Mouse (Mus musculus): ENCODE data around the gene Tmub2.
A peak's percentile ranks its signal among the peaks of the same experiment; 100 is the strongest.

Gene Tmub2

DNA sequence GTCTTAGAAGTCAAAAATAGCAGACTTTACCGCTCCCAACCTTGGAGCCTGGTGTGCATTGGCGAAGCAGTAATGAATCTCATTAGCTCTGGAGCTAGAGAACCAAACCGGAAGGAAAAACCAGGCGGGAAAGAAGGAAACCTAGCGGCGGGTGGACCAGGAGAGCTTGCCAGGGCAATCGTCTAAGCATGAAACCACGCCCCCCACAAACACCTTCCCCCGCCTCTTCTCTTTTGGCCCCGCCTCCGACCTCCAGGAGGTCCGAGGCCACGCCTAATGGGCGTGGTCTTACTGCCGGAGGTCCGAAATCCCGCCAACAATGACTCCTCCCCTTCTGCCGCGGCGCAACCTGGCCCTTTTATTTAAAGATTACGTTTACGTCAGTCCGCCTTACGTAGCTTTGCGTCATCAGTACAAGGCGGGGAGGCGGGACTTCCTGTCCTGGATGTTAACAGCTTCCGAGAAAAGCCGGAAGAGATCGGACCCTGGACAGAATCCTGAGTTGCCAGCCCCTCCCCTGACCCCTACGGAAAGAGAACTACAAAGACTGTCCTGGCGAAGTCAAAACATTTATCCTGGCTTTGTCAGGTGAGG, at the start of gene Tmub2:
Gene Tmub2, plus strand, starts transcription at position 431 of the 594 bp plus-strand sequence.
- peak; percentile 96 to 97 for DNase-seq (ENCODE audit: low spot score in 2 of 2)

DNA sequence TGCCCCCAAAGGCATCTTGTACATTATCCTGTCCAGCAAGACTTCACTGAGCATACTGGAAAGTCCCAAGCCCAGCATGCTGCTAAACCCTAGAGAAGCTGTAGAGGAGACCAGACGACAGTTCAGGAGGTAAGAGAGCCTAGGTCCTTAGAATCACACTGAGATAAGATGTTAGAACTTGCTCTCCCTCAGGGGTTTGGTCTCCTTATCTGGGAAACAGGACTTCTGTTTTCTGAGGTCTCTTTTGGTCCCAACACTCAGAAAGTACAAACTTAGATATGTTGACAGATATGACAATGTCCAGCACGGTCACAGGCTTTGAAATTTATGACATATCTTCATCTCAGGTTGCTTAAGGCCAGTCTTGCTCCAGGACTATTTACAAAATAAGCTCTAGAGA, 48.7 kb upstream of the Tmub2 start:
- no peak for DNase-seq (ENCODE audit: low spot score in 2 of 2)

DNA sequence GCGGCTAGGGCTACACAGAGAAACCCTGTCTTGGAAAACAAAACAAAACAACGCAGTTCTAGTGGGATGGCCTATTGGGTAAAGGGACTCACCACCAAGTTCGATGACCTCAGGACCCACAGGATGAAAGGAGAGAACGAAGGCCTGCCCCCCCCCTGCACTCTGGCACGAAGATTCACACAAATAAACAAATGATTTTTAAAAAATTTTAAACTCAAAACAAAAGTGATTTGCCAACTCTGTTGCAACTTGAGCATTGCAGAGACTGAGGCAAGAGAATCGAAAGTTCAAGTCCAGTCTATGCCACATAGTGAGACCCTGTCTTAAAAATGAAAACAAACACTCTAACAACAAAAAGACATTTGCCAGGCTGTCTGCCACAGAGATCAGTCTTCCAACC, 44.1 kb upstream of the Tmub2 start:
- no peak for DNase-seq (ENCODE audit: low spot score in 2 of 2)

DNA sequence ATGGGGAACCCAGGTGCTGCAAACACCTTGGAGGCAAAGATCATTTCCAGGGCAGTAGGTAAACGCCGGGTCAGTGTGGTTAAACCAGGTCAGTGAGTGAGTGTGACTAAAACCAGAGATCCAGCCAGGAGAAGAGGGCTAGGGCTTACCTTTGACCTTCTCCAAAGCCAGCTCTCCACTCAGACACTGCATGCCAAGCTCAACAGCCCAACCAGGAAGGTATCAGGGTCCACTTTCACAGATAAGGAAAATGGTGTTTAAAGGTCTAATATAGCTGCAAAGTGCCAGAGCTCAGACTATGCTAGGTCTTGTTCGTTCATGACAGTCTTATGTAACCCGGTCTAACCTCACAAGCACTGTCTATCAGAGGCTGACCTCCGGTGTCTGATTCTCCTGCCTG, 43.5 kb upstream of the Tmub2 start:
- DNase-seq (ENCODE audit: low spot score in 2 of 2): no peak

DNA sequence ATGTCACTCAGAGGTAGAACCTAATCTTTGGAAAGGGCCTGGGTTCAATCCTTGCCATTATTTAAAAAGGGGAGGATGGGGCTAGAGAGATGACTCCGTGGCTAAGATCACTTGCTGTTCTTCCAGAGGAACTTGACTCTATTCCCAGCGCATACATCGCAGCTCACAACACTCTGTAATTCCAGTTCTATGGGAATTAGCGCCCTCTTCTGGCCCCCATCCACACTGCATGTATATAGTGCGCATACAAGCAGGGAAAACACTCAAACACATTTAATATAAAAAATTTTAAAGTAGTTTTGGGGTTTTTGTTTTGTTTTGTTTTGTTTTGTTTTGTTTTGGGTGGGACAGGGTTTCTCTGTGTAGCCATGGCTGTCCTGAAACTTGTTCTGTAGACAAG, 42.9 kb upstream of the Tmub2 start:
- no peak for DNase-seq (ENCODE audit: low spot score in 2 of 2)

DNA sequence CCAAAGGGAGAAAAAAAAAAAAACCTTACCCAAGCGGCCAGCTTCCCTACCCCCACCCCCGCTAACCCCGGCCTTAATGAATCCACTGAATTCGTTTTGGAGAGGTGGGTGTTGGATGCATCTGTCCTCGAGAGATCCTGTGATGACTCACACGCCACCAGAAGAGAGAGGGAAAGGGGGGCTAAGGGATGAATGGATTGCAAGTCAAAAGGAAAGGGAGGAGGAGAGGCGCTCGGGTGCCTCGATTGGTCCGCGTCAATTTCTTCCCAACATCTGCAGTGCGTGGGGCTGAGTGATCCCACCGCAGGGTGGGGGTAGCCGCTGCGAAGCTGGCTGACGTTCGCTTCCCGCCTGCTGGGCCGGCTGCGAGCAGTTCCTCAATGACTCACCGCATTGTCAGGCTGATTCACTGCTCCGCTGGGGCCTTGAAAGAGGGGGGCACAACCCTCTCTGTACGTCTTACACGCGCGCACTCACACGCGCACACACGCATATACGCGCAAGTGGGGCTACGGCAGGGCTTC, 39.7 kb upstream of the Tmub2 start:
- DNase-seq (ENCODE audit: low spot score in 2 of 2): peak; percentile 34 to 73

DNA sequence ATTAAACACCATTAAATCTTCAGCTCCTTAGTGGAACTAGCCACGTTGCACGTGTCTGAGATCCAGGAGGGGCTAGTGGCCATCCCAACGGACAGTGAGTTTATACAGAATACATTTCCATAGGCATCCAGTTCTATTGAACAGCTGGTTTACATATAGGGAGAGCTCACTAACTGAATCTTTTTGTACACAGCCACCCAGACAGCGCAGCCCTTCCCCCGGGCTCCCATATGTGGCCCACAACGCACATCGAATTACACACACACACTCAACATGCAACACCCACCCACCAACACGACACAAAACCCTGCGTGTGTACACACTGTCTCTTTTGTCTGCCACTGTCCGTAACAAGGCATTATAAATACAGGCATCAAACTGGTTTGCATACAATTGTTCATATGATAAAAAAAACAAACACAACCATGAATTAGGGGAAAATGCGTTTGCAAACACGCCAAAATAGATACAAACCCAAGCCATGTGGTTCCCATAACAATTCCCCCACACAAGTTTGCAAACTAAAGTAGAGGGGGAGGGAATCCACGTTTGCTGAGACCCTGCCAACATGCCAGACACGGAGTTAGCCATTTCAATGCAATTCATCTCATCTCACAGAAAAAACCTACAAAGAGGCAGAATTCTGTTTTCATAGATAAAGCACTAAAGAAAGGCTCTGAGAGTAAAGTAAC, 39.0 kb upstream of the Tmub2 start:
- no peak for DNase-seq (ENCODE audit: low spot score in 2 of 2)

DNA sequence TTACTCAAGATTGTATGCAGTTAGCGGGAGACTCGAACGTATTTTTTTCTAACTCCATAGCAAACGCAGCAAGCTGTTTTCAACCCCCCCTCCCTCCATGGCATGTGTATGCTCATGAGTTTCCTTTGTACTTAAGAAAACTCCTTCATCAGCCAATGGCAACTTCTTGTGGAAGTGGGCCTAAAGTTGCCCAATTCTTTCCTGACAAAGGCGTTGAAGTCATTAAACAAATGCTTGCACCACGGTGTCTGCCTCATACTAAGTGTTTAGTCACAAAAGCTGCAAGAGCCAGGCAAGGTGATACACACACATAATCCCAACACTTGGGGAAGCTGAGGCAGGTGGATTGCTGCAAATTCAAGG, 38.5 kb upstream of the Tmub2 start:
- no peak for DNase-seq (ENCODE audit: low spot score in 2 of 2)

DNA sequence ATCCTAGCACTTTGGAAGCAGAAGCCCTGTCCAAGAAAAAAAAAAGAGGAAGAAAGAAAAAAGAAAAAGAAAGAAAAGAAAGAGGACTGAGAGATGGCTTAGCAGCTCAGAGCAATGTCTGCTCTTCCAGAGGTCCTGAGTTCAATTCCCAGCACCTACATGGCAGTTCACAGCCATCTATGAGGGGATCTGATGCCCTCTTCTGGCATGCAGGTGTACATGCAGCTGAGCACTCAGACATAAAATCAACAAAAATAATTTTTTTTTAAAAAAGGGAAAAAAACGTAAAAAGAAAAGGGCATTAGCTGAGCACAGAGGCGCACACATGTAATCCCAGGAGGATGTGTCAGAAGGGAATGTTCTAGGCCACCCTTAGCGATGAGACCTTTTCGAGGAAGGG, 37.9 kb upstream of the Tmub2 start:
- no peak for DNase-seq (ENCODE audit: low spot score in 2 of 2)

DNA sequence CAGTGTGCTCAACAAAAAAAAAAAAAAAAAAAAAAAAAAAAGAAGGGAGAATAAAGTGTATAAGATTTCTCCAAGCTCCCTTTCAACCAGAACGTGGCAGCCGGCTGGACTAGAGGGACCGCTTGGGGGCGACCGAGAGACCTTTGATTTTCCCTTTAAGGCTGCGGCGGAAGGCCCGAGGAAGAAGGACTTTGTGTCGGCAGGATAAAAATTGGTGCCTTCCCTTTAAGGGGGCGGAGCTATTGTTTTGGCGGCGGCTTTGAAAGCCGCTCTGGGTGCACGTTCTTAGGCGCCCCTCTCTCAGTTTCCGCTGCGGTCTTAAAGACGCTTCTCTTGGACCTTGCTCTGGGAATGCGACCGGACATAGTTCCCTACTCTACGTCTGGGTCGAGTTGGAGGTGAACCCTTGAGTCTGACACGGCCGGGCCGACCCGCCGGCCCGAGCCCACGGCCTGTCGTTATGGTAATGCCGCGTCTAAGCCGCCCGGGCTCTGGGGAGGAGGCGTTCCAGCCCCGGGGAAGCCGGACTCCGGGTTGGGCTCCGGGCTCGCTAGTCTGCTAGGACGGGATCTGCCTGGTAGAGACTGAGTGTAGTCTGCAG, 36.0 kb upstream of the Tmub2 start, which contains the start of gene BC030867:
Gene BC030867, plus strand, starts transcription at position 253 of the 601 bp plus-strand sequence.
- peak; percentile 96 to 99 for DNase-seq (ENCODE audit: low spot score in 2 of 2)

DNA sequence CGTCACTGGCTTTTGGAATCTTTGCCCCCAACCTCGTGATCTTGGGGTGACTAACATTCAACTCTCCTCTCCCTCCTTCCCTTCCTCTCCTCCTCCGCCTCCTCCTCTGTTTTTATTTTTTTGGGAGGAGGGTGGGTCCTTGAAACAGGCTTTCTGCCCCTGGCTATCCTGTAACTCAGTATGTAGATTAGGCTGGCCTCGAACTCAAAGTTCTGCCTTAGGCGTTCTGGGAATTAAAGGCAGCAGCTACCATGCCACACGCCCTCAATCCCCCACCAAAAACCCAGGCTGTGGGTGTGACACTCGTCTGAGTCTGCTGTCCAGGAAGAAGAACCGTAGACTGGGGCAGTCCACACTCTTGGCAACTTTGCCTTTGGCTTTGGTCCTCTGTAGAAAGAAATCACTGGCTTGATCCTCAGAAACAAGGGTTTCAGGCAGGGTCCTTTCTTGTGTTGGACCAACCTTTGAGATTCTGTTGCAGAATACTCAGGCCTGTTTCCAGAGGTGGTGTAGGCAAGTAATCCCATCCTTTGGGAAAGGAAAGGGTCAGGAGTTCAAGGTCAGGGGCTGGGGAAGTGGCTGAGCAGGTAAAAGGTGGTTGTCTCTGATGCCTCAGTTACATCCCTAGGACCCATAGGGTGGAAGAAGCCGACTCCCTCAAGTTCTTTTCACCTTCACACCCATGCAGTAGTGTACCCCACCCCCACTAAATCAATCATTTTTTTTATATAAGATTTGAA, 35.2 kb upstream of the Tmub2 start:
- no peak for DNase-seq (ENCODE audit: low spot score in 2 of 2)

DNA sequence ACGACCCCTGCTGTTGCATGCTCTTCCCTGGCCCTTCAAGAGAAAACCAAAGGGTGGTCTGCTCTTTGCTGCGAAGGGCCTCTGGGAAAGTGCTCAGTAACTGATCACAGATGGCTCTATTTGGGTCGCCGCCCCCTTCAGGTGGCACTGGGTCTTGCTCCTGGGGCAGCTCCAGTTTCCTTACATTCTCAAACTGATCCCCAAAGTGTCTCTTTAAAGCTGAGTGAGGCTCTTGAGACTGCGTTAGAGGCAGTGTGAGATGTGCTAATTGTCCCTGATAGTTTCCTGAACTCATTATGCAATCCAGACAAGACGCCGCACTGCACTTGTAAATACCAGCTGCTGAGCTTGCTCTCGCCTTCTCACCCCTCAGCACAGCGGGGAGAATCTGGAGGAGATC, 27.2 kb upstream of the Tmub2 start:
- no peak for DNase-seq (ENCODE audit: low spot score in 2 of 2)

DNA sequence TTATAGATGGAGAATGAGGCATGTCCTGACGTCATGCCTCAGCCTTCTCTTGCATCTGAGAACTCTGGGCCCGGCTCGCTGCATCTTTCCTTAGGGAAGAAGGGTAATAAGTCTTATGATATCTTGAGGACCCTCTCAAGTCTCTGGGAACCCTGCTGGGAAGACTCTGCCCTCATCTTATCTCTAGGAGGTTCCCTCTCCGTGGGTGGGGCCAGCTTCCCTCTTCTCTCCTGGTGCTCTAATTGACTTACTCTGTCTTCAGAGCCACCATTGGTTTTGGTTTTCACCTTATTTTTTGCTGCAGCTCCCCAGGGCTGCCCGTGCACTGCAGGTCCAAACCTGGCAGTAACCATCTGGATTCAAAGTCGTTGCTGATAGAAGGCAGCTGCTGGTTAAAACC, 26.6 kb upstream of the Tmub2 start:
- no peak for DNase-seq (ENCODE audit: low spot score in 2 of 2)

DNA sequence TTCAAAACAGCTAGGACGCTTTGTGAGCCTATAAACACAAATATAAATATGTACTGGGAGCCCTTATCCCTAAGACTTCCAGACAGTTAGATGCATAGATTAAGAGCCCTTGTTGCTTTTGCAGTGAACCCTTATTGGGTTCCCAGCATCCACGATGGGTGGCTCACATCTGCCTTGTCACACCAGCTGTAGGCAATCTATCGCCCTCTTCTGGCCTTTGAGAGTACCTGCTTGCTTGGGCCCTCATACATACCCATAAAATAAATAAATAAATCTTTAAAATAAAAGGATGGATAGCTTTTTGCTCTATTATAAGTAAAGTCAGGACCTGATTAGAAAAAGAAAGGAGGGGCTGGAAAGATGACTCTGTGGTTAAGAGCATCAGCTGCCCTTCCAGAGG, 26.2 kb upstream of the Tmub2 start:
- DNase-seq (ENCODE audit: low spot score in 2 of 2): no peak

DNA sequence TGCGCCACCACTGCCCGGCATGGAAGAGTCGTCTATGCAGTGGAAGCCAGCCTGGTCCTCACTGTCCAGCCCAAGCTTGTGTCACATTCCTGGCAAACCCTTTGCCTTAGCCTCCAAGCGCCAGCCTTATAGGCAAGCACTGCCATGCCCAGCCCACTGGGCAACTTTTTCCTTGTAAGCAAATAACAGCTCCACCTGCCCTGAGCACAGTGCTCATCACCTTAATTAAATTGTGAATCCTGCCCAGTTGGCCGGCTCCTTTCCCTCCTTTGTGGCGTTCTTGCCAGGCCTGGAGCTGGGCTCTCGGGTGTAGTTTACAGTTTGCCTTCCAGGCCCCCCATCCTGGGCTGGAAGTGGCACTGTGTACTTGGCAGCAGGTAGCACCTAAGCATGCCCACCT, 21.5 kb upstream of the Tmub2 start:
- DNase-seq (ENCODE audit: low spot score in 2 of 2): no peak

DNA sequence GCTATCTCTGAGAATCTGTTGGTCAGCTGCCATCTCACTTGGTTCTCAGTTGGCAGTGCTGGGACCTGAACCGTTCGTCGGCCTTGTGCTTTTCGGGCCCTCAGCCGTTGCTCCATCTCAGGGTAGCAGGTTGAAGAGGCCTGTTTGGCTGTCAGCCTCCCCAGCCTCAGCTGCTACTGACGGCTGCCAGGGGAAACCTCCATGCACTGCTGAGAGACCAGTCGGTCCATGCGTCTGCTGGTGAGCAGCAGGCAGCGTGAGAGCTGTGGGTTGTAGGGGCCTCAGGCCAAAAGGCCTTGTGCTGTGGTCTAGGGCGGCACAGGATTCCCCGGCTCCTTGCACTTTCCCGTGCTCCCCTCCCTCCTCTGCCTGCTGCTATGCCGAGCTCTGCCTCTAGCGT, 18.9 kb upstream of the Tmub2 start:
- no peak for DNase-seq (ENCODE audit: low spot score in 2 of 2)

DNA sequence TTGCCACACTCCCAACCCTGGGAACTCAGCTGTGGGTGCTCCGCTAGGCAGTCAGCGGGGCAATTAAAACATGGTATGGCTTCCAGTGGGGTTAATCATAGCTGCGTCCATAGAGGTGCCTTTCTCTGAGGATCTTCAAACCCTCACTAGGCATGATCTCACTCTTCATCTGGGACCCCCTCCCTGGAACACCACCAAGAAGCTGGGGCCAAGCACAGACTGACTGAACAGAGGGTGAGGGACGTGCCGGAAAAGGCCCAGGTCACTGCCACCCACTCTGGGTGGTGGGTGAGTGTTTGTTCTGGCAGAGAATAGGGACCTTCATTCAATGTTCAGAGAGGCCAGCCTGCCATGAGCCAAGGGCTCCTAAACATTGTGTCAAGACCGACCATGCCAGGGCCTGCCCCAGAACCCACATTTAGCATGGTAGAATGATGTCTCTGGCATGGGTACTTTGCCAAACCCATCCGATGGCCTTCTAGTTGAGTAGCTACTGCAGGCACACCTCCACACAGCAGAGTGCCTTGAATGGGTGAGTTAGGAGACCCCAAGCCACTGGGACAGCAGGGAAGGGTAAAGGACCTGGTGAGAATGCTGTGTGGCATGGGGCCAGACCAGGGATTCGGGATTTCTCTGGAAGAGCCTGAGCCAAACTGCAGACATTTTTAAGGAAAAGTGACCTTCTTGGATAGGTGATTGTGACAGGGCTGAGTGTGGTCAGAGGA, 17.9 kb upstream of the Tmub2 start:
- no peak for DNase-seq (ENCODE audit: low spot score in 2 of 2)

DNA sequence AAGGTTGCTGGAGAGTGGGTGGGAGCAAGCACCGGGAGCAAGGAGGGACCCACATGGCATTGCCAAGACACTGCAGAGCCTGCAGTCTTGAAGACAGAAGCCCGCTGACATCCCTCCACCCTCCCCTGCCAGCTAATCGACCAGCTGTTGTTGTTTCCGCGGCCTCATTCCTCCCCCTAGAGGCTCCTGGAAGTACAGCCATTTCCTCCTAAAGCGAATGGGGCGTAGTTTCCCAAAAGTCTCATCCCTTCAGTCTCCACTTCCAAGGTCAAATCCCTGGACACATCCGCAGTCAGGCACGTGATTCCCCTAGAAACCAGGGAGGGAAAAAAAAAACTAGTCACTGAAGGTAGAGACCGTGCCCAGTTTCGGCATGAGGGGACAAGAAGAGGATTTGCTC, 17.3 kb upstream of the Tmub2 start:
- peak in 1 of 2 experiments; percentile 54 for DNase-seq (ENCODE audit: low spot score in 2 of 2)

DNA sequence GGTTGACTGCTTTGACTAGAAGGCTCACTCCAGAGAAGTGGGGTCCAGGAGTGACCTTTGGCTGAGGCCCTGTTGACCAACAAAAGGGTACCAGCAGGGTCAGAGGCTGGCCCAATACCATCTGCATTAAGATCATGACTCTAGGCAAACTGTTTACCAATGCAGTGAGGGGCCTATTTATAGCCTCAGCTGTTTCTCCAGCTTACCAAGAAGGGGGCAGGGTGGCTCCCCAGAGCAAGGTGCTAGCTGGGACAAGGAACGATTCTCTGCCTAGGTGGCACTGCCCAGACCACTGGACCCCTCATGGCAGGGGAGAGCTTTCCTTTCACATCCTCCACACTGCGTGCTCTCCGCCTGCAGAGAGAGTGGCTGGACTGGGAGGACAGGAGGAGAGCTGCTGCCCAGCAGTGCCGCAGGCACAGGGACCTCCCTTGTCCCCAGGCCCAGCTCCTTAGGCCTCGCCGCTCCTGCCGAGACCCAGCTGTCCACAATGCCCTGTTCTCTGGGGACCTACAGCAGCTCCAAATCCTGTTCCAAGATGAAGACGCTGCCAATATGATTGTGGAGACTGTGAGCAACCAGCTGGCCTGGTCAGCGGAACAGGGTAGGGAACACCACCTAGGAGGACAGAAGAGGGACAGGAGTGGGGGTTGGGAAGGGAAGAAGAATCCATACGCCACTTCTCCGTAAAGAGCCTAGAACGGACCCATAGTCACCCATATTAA, 16.0 kb upstream of the Tmub2 start, which contains the start of gene Asb16:
Gene Asb16, plus strand, starts transcription at position 224 of the 725 bp plus-strand sequence.
- DNase-seq (ENCODE audit: low spot score in 2 of 2): no peak

DNA sequence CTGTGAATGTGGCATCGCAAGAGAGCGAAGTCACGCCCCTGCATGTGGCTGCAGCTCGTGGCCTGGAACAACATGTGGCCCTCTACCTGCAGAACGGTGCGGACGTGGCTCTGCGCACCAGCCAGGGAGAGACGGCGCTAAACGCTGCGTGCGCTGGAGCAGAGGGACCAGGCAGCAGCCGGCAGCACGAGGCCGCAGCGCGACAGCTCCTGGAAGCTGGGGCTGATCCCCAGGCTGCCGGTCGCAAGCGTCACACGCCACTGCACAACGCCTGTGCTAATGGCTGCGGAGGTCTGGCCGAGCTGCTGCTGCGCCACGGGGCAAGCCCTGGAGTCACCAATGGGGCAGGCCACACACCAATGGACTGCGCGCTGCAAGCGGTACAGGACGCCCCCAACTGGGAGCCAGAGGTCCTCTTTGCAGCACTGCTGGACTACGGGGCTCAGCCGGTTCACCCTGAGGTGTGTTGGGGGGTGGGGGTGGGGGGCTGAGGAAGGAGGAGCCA, 8.3 kb upstream of the Tmub2 start:
- DNase-seq (ENCODE audit: low spot score in 2 of 2): peak in 1 of 2 experiments; percentile 20

DNA sequence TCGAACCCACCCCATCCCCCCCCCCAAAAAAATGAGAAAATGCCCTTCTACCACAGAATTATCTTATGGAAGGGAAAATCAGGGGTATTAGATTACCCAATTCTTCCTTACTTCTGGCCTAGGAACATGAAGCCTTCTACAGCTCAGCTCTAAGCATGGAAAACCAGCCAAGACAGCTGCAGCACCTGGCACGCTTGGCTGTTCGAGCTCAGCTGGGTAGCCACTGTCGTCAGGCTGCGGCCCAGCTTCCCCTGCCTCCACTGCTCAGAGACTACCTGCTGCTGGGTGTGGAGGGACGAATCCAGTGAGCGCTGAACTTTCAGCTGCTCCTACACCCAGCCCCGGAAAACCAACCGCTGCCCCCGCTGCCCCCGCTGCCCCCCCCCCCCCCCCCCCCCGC, 7.0 kb upstream of the Tmub2 start:
- no peak for DNase-seq (ENCODE audit: low spot score in 2 of 2)
